Mouse (Mus musculus) intestine, postnatal 0 days (tissue): Measurements from ENCODE around the gene Extl2. TPM values are rescaled to one million over a fixed set of nuclear protein-coding genes. Genes with fewer than 3 reads are reported as not detected.

Source experiments
- ATAC-seq: fragments of 200-750 bp; cut with Nextera tagmentation; 2 replicates; pipeline ENCODE4 v1.8.0; 2017; ENCODE audit warnings: mild to moderate bottlenecking, moderate TSS enrichment, moderate library complexity
- H3K27ac ChIP-seq: fragments of 300-500 bp; sonication (generic); 2 replicates; pipeline ENCODE4 v1.5.1; 2014; ENCODE audit warnings: mild to moderate bottlenecking, low read depth, low read length, moderate library complexity
- H3K27me3 ChIP-seq: fragments of 300-500 bp; sonication (generic); replicated peaks from 2 replicates; pipeline ENCODE4 v1.6.1; 2014; ENCODE audit warnings: low read length, mixed read lengths; ENCODE audit not compliant: control insufficient read depth, insufficient read depth
- H3K36me3 ChIP-seq: fragments of 300-500 bp; sonication (generic); 2 replicates; pipeline ENCODE4 v1.6.1; 2014; ENCODE audit warnings: mild to moderate bottlenecking, moderate library complexity; ENCODE audit not compliant: control insufficient read depth, insufficient read depth
- H3K4me1 ChIP-seq: fragments of 300-500 bp; sonication (generic); replicated peaks from 2 replicates; pipeline ENCODE4 v1.6.1; 2014; ENCODE audit warnings: antibody characterized with exemption, low read length, mixed read lengths; ENCODE audit not compliant: control insufficient read depth, insufficient read depth
- H3K4me2 ChIP-seq: fragments of 300-500 bp; sonication (generic); replicated peaks from 2 replicates; pipeline ENCODE4 v1.6.1; 2014; ENCODE audit warnings: low read depth, mild to moderate bottlenecking, moderate library complexity
- H3K4me3 ChIP-seq: fragments of 300-500 bp; sonication (generic); 2 replicates; pipeline ENCODE4 v1.5.1; 2014; ENCODE audit warnings: low read depth, low read length
- H3K9ac ChIP-seq: fragments of 300-500 bp; sonication (generic); 2 replicates; pipeline ENCODE4 v1.6.1; 2014; ENCODE audit warnings: mild to moderate bottlenecking, low read depth, low read length
- H3K9me3 ChIP-seq: fragments of 300-500 bp; sonication (generic); 2 replicates; pipeline ENCODE4 v1.6.1; 2016; ENCODE audit warnings: mixed run types; ENCODE audit not compliant: control insufficient read depth
- CTCF ChIP-seq: sonication (generic); IDR thresholded peaks from 2 replicates; pipeline ENCODE4 v1.5.1; 2016; ENCODE audit warnings: low read depth, mild to moderate bottlenecking, control low read depth, antibody characterized with exemption, moderate library complexity
- WGBS: fragments of 180-500 bp; shearing (Covaris S2); extraction: QIAGEN DNeasy Blood & Tissue Kit; methylation state at CpG from one replicate; pipeline ENCODE4 v1.1.7; 2014; 5-methylcytosine and 5-hydroxymethylcytosine counted together
- microRNA-seq: library from miRNA; unstranded; fragments of <30 nt; microRNA quantifications from one replicate; pipeline ENCODE4, GENCODE M21; 2016
- polyA plus RNA-seq: library from polyadenylated mRNA; unstranded; fragments of >200 nt; fragmentation: Nextera tagmentation; extraction: Ambion mirVana; gene quantifications from 2 replicates; pipeline ENCODE4 v1.2.1, GENCODE M21; 2015

Gene Extl2
- polyA plus RNA-seq, 1 experiment from 2014 or later, result 10.2 TPM

DNA sequence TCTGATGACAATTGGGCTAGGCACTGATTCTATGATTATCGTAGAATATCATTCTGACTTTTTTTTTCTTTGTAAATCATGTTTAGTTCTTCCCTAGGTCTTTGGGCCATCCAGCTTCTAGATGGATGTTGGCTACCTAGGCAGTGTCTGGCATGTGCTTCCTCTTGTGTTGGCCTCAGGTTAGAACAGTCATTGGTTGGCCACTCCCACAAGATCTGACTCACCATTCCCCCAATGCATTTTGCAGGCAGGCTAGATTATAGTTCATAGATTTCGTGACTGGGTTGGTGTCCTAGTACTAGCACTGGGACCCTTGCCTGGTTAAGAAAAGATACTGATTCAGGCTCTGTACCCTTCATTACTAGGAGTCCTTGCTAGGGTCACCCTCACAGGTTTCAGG lies 54.9 kb downstream of the Extl2 start:
- no peaks in the 10 kb centered on the region for H3K27me3 ChIP-seq
- no peak overlapping the region for H3K4me2 ChIP-seq
- TF ChIP-seq CTCF, result no peak
- H3K9ac ChIP-seq, result no peak overlapping the region
- H3K27ac ChIP-seq, result no peak overlapping the region
- H3K4me3 ChIP-seq, result no peak overlapping the region
- no peaks in the 10 kb centered on the region for H3K9me3 ChIP-seq
- H3K4me1 ChIP-seq, result no peaks in the 10 kb centered on the region
- 87% methylated on average over 2 of the region's 2 CpGs for WGBS
- ATAC-seq, result no peak
- no peaks in the 10 kb centered on the region for H3K36me3 ChIP-seq

DNA sequence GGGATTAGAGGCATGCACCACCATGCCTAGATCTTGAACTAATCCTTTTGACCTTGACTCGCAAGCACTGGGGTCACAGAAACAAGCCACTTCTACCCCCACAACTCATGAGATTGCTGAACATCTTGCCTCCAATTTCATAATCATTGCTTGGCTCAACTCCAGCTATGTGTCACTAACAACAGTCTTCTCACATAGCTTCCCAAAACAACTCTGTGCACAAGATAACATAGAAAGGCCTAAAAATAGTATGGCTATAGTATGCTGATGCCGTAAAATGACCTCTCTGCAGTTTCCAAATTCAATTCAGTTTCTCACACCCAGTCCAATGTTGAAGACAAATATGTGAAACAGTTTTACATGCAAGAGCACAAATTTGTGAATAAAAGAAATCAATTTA lies 65.3 kb downstream of the Extl2 start:
- Histone ChIP-seq H3K4me3 (no peak overlapping the region), H3K4me2 (no peak overlapping the region), H3K27me3 (no peaks in the 10 kb centered on the region), H3K9me3 (no peaks in the 10 kb centered on the region), H3K36me3 (no peaks in the 10 kb centered on the region), H3K27ac (no peak overlapping the region), H3K9ac (no peak overlapping the region), H3K4me1 (no peaks in the 10 kb centered on the region)
- no peak for TF ChIP-seq CTCF
- no peak for ATAC-seq
- WGBS, result 76% methylated on average over 2 of the region's 2 CpGs

DNA sequence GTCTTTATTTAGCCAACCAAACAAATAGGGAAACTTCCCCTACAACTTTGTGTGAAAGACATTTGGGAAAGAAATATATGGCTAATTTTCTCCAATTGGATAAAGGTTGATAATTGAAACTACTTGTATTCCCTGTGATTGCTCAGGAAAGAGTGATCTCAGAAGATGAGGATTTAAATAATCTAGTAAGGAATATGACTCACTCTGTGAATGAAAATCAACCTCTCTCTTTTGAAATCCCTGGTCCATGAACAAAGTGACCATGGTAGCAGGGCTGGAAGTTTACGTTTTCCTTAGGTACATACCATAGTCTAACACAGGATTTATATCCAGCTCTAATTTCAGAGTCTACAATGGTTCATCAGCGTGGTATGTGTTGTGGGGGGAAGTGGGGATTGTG lies 69.5 kb downstream of the Extl2 start:
- Histone ChIP-seq H3K4me1 (no peaks in the 10 kb centered on the region; the same call in 1 of the 2 replicates), H3K9me3 (no peaks in the 10 kb centered on the region), H3K27ac (no peak overlapping the region), H3K36me3 (no peaks in the 10 kb centered on the region), H3K9ac (no peak overlapping the region), H3K4me3 (no peak overlapping the region), H3K27me3 (no peaks in the 10 kb centered on the region), H3K4me2 (no peak overlapping the region)
- WGBS, result 68% methylated on average over 2 of the region's 2 CpGs
- ATAC-seq, result no peak
- no peak for TF ChIP-seq CTCF

DNA sequence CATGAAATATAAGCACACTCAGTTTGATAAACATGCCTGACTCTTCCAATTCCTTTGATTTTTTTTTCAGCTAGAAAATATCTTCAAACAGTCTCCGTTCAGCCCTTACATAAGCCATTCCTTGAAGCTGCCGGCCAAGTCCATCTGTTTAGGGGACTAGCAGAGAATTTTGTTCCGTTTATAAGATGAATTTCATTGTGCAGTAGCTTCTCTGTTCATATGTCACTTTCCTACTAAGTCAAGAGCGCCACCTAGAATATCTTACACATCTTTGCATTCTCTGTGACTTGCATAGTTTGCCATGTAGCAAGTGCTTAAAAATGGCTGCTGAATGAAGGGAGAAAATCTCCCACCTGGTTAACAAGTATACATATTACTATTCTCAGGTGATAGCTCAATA lies 71.2 kb downstream of the Extl2 start:
- no peaks in the 10 kb centered on the region for H3K27me3 ChIP-seq
- no peak overlapping the region for H3K4me3 ChIP-seq
- H3K9me3 ChIP-seq, result no peaks in the 10 kb centered on the region
- no peaks in the 10 kb centered on the region for H3K36me3 ChIP-seq
- no peak overlapping the region for H3K4me2 ChIP-seq
- no peak for ATAC-seq
- H3K9ac ChIP-seq, result no peak overlapping the region
- no peaks in the 10 kb centered on the region; the same call in 1 of the 2 replicates for H3K4me1 ChIP-seq
- 58% methylated on average over 4 of the region's 4 CpGs for WGBS
- TF ChIP-seq CTCF, result peak; percentile 33; the same call in 1 of the 2 replicates
- H3K27ac ChIP-seq, result no peak overlapping the region

Small RNA genes within 50 kb of the gene (microRNA-seq; reads per million reads assigned to microRNA genes)
- not detected for gene Mir669n

Other genes starting within 250 kb of the Extl2 start
- 14.0 and 14.8 TPM in 2 replicates for gene Dph5, start 119.6 kb upstream of the Extl2 start, polyA plus RNA-seq
- gene Slc30a7, start 56 bp upstream of the Extl2 start, polyA plus RNA-seq, result 34.6 and 36.9 TPM in 2 replicates
- gene Vcam1, start 122.2 kb downstream of the Extl2 start, polyA plus RNA-seq, result 6.4 and 7.2 TPM in 2 replicates
- gene Gpr88, start 246.0 kb downstream of the Extl2 start, polyA plus RNA-seq, result 0.48 and 1.0 TPM in 2 replicates